Mouse (Mus musculus): Measurements from ENCODE around the gene Lipe. TPM values are rescaled to one million over a fixed set of nuclear protein-coding genes. Genes with fewer than 3 reads are reported as not detected.

The Lipe gene
- polyA plus RNA-seq, 1 experiment = 24.8 TPM

GRCm38 (mm10) chr7:25365937-25366625 lies 32.4 kb downstream of the Lipe start:
- DNase-seq (ENCODE audit: low spot score) = no peak

GRCm38 (mm10) chr7:25363632-25364031 lies 34.9 kb downstream of the Lipe start:
- no peak for DNase-seq (ENCODE audit: low spot score)

- DNase-seq (ENCODE audit: low spot score) = no peak
Observed at GRCm38 (mm10) chr7:25363151-25363550, 35.4 kb downstream of the Lipe start.

GRCm38 (mm10) chr7:25358721-25359206 lies 39.7 kb downstream of the Lipe start:
- DNase-seq (ENCODE audit: low spot score) = no peak

- DNase-seq (ENCODE audit: low spot score) = no peak
Observed at GRCm38 (mm10) chr7:25348861-25349260, 49.6 kb downstream of the Lipe start.

- no peak for DNase-seq (ENCODE audit: low spot score)
Observed at GRCm38 (mm10) chr7:25341000-25341784, 57.3 kb downstream of the Lipe start.

GRCm38 (mm10) chr7:25339329-25339728 lies 59.2 kb downstream of the Lipe start:
- no peak for DNase-seq (ENCODE audit: low spot score)

- no peak for DNase-seq (ENCODE audit: low spot score)
Observed at GRCm38 (mm10) chr7:25334472-25334871, 64.0 kb downstream of the Lipe start.

GRCm38 (mm10) chr7:25333596-25334307 lies 64.8 kb downstream of the Lipe start:
- DNase-seq (ENCODE audit: low spot score) = peak; percentile 46

Other genes starting within 250 kb of the Lipe start
- 0.65 and 1.0 TPM in 2 replicates for gene Pou2f2, start 219.0 kb downstream of the Lipe start, polyA plus RNA-seq (2012; rRNA removed)
- gene Dedd2, start 178.1 kb downstream of the Lipe start, polyA plus RNA-seq (2012; rRNA removed) = 13.8 and 14.2 TPM in 2 replicates
- 6.9 and 9.3 TPM in 2 replicates for gene Zfp526, start 177.3 kb downstream of the Lipe start, polyA plus RNA-seq (2012; rRNA removed)
- 79.0 and 83.3 TPM in 2 replicates for gene Gsk3a, start 160.9 kb downstream of the Lipe start, polyA plus RNA-seq (2012; rRNA removed)
- gene Erf, start 147.9 kb downstream of the Lipe start, polyA plus RNA-seq (2012; rRNA removed) = 23.6 and 26.8 TPM in 2 replicates
- gene Cic, start 131.0 kb downstream of the Lipe start, polyA plus RNA-seq (2012; rRNA removed) = 30.8 and 58.8 TPM in 2 replicates
- 40.1 and 48.5 TPM in 2 replicates for gene Pafah1b3, start 100.7 kb downstream of the Lipe start, polyA plus RNA-seq (2012; rRNA removed)
- 0.06 TPM in 1 of 2 replicates, not detected in the other for gene Prr19, start 97.3 kb downstream of the Lipe start, polyA plus RNA-seq (2012; rRNA removed)
- 0.06 and 0.11 TPM in 2 replicates for gene Tmem145, start 92.6 kb downstream of the Lipe start, polyA plus RNA-seq (2012; rRNA removed)
- 21.5 and 28.4 TPM in 2 replicates for gene Megf8, start 81.5 kb downstream of the Lipe start, polyA plus RNA-seq (2012; rRNA removed)
- gene Cnfn, start 29.0 kb downstream of the Lipe start, polyA plus RNA-seq (2012; rRNA removed) = not detected in 2 replicates
- gene Cxcl17, start 14.2 kb upstream of the Lipe start, polyA plus RNA-seq (2012; rRNA removed) = 0.08 and 0.16 TPM in 2 replicates
- gene Ceacam1, start 78.9 kb upstream of the Lipe start, polyA plus RNA-seq (2012; rRNA removed) = 7.9 and 8.5 TPM in 2 replicates
- 0.39 and 0.77 TPM in 2 replicates for gene Ceacam2, start 141.1 kb upstream of the Lipe start, polyA plus RNA-seq (2012; rRNA removed)
- gene Erich4, start 217.2 kb upstream of the Lipe start, polyA plus RNA-seq (2012; rRNA removed) = not detected in 2 replicates
- gene Dmac2, start 220.7 kb upstream of the Lipe start, polyA plus RNA-seq (2012; rRNA removed) = 38.9 and 44.1 TPM in 2 replicates
- gene B3gnt8, start 227.9 kb upstream of the Lipe start, polyA plus RNA-seq (2012; rRNA removed) = 13.2 and 14.1 TPM in 2 replicates